Mouse (Mus musculus) heart, postnatal 0 days (tissue): ENCODE results near the gene Osbpl3. TPM values are rescaled to one million over a fixed set of nuclear protein-coding genes. Genes with fewer than 3 reads are reported as not detected.

Source experiments
- ATAC-seq: fragments of 200-750 bp; cut with Nextera tagmentation; 2 replicates; pipeline ENCODE4 v1.8.0; 2017; ENCODE audit warnings: low read depth, moderate number of reproducible peaks, moderate library complexity; ENCODE audit not compliant: insufficient read depth
- DNase-seq: peaks from one replicate; pipeline ENCODE4 v3.0.0-alpha.2; 2016; ENCODE audit warnings: low spot score
- H3K27ac ChIP-seq: fragments of 300-500 bp; sonication (generic); 2 replicates; pipeline ENCODE4 v1.5.1; 2014; ENCODE audit warnings: low read depth, mild to moderate bottlenecking
- H3K27me3 ChIP-seq: fragments of 300-500 bp; sonication (generic); 2 replicates; pipeline ENCODE4 v1.6.1; 2014; ENCODE audit warnings: low read length, mixed read lengths; ENCODE audit not compliant: control insufficient read depth, insufficient read depth
- H3K36me3 ChIP-seq: fragments of 300-500 bp; sonication (generic); replicated peaks from 2 replicates; pipeline ENCODE4 v1.6.1; 2014; ENCODE audit warnings: low read length, mixed read lengths; ENCODE audit not compliant: control insufficient read depth, insufficient read depth
- H3K4me1 ChIP-seq: fragments of 300-500 bp; sonication (generic); 2 replicates; pipeline ENCODE4 v1.6.1; 2014; ENCODE audit warnings: antibody characterized with exemption; ENCODE audit not compliant: control insufficient read depth, insufficient read depth
- H3K4me2 ChIP-seq: fragments of 300-500 bp; sonication (generic); 2 replicates; pipeline ENCODE4 v1.6.1; 2014; ENCODE audit warnings: low read depth, mild to moderate bottlenecking, low read length, moderate library complexity
- H3K4me3 ChIP-seq: fragments of 300-500 bp; sonication (generic); 2 replicates; pipeline ENCODE4 v1.5.1; 2014; ENCODE audit warnings: low read depth, low read length
- H3K9ac ChIP-seq: fragments of 300-500 bp; sonication (generic); replicated peaks from 2 replicates; pipeline ENCODE4 v1.6.1; 2014; ENCODE audit warnings: low read depth, low read length, mixed read lengths
- H3K9me3 ChIP-seq: fragments of 300-500 bp; sonication (generic); replicated peaks from 2 replicates; pipeline ENCODE4 v1.6.1; 2016; ENCODE audit warnings: low read length; ENCODE audit not compliant: control insufficient read depth
- CTCF ChIP-seq: IDR thresholded peaks from 2 replicates; pipeline ENCODE4 v1.5.1; 2016; ENCODE audit warnings: antibody characterized with exemption, control low read depth, low read depth
- EP300 ChIP-seq: IDR thresholded peaks from 2 replicates; pipeline ENCODE4 v1.6.1; 2016; ENCODE audit warnings: antibody characterized with exemption, low read depth
- WGBS: fragments of 180-500 bp; shearing (Covaris S2); extraction: QIAGEN DNeasy Blood & Tissue Kit; methylation state at CpG from one replicate; pipeline ENCODE4 v1.1.7; 2014; 5-methylcytosine and 5-hydroxymethylcytosine counted together
- polyA plus RNA-seq: library from polyadenylated mRNA; unstranded; fragments of >200 nt; fragmentation: Nextera tagmentation; extraction: Ambion mirVana; gene quantifications from 2 replicates; pipeline ENCODE4 v1.2.1, GENCODE M21; 2015
- total RNA-seq: library from RNA; depleted of rRNA; stranded (reverse); fragments of >200 nt; gene quantifications from 2 replicates; pipeline ENCODE4 v1.2.3, GENCODE M21; 2014; ENCODE audit warnings: low replicate concordance

The Osbpl3 gene
- total and polyA plus RNA-seq, 2 experiments from 2014 or later = 13.9 to 20.9 TPM

- Histone ChIP-seq H3K9me3 (no peaks in the 10 kb centered on the region), H3K4me3 (no peak overlapping the region), H3K27ac (no peak overlapping the region), H3K4me1 (no peaks in the 10 kb centered on the region), H3K36me3 (no peaks in the 10 kb centered on the region), H3K4me2 (no peak overlapping the region), H3K27me3 (no peaks in the 10 kb centered on the region), H3K9ac (no peak overlapping the region)
- WGBS = 77% methylated on average over 9 of the region's 9 CpGs
- ATAC-seq = no peak
- no peak for DNase-seq
- TF ChIP-seq EP300 (no peak), CTCF (no peak)
These were observed 8.9 kb upstream of the Osbpl3 start for GRCm38 (mm10) chr6:50464690-50465485.

GRCm38 (mm10) chr6:50462026-50462425 is 6.0 kb upstream of the Osbpl3 start:
- Histone ChIP-seq H3K4me2 (no peak overlapping the region), H3K36me3 (no peaks in the 10 kb centered on the region), H3K9me3 (no peaks in the 10 kb centered on the region), H3K27me3 (no peaks in the 10 kb centered on the region), H3K27ac (no peak overlapping the region), H3K4me3 (no peak overlapping the region), H3K4me1 (no peaks in the 10 kb centered on the region), H3K9ac (no peak overlapping the region)
- TF ChIP-seq EP300 (no peak), CTCF (no peak)
- 67% methylated on average over 4 of the region's 4 CpGs for WGBS
- ATAC-seq (no peak), DNase-seq (no peak)

GRCm38 (mm10) chr6:50461585-50461984 is 5.6 kb upstream of the Osbpl3 start:
- Histone ChIP-seq H3K4me3 (no peak overlapping the region), H3K27ac (no peak overlapping the region), H3K4me1 (0 out of 2 replicates have a peak, but pooled peaks cover under 1% of the 10 kb centered on the region), H3K36me3 (no peaks in the 10 kb centered on the region), H3K9ac (no peak overlapping the region), H3K27me3 (no peaks in the 10 kb centered on the region), H3K4me2 (no peak overlapping the region), H3K9me3 (no peaks in the 10 kb centered on the region)
- 60% methylated on average over 3 of the region's 3 CpGs for WGBS
- DNase-seq = no peak
- TF ChIP-seq CTCF = no peak
- no peak for TF ChIP-seq EP300
- no peak for ATAC-seq

DNA sequence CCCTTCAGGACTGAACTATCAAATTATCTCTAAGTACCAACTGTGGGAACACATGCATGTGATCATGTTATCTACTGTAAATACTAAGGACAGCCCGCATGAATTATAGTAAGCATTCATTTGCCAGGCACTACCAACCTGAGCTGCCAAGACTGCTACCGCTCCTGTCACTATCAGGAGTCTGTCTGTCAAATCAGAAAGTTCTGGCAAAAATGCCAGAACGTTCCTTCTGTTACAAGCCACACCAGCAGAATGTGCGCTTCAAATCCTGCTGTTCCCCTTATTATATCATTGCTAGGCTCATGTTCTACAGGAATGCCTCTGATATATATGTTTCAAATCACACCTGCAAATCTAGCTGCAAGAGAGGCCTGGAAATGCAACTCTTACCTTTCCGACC is 4.6 kb upstream of the Osbpl3 start:
- 61% methylated on average over 5 of the region's 5 CpGs for WGBS
- no peak overlapping the region for H3K4me3 ChIP-seq
- TF ChIP-seq EP300 (no peak), CTCF (no peak)
- no peak overlapping the region for H3K27ac ChIP-seq
- H3K36me3 ChIP-seq = no peaks in the 10 kb centered on the region
- no peaks in the 10 kb centered on the region for H3K9me3 ChIP-seq
- no peak overlapping the region for H3K4me2 ChIP-seq
- 0 out of 2 replicates have a peak, but pooled peaks cover 3% of the 10 kb centered on the region for H3K4me1 ChIP-seq
- no peak for ATAC-seq
- H3K9ac ChIP-seq = no peak overlapping the region
- no peaks in the 10 kb centered on the region for H3K27me3 ChIP-seq
- DNase-seq = no peak

- H3K9ac ChIP-seq = no peak overlapping the region
- no peak for ATAC-seq
- TF ChIP-seq EP300 = no peak
- no peak for TF ChIP-seq CTCF
- H3K27ac ChIP-seq = no peak overlapping the region
- DNase-seq = no peak
- no peaks in the 10 kb centered on the region for H3K36me3 ChIP-seq
- no peaks in the 10 kb centered on the region for H3K9me3 ChIP-seq
- H3K4me3 ChIP-seq = no peak overlapping the region
- H3K4me1 ChIP-seq = 0 out of 2 replicates have a peak, but pooled peaks cover 3% of the 10 kb centered on the region
- H3K4me2 ChIP-seq = no peak overlapping the region
- no peaks in the 10 kb centered on the region for H3K27me3 ChIP-seq
These were observed 4.2 kb upstream of the Osbpl3 start for GRCm38 (mm10) chr6:50460246-50460645.

DNA sequence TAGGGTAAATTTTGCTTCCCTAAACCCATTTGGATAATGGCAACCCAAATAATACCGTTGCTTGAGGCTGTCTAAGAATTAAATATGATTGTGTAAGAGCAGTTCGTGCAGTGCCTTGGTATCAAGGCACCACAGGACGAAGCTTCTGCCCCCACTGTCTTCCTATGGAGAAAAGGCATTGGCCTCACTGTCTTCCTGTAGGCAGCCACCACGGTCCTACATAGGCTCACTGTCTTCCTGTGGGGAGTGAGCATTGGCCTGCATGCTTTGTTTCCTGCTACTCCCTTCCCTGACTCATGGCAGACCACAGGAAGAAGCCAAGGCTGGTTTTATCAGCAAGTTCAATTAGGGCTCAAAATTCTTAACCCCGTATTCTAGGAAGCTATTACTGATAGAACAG is 3.3 kb upstream of the Osbpl3 start:
- no peak overlapping the region for H3K27ac ChIP-seq
- TF ChIP-seq CTCF (no peak), EP300 (no peak)
- WGBS = 52% methylated on average over 5 of the region's 5 CpGs
- DNase-seq (no peak), ATAC-seq (no peak)
- H3K9ac ChIP-seq = no peak overlapping the region
- H3K9me3 ChIP-seq = no peaks in the 10 kb centered on the region
- H3K36me3 ChIP-seq = no peaks in the 10 kb centered on the region
- no peaks in the 10 kb centered on the region for H3K27me3 ChIP-seq
- peaks cover 8% of the 10 kb centered on the region for H3K4me1 ChIP-seq
- H3K4me2 ChIP-seq = no peak overlapping the region
- H3K4me3 ChIP-seq = no peak overlapping the region
